Comparison of ENCODE assay signal across 8 mouse cellular contexts in genomic region chr11:95520456-95521072, GRCm38 (mm10). TPM values are rescaled to one million over a fixed set of nuclear protein-coding genes. Genes with fewer than 3 reads are reported as not detected.
A peak's percentile ranks its signal among the peaks of the same experiment; 100 is the strongest.
DNase-seq lines count a peak whose midpoint lies in the region; ATAC-seq and TF ChIP-seq lines count a peak whose summit lies in the region.

No protein-coding gene starts in this region.

- peaks cover 2% of the 10 kb centered on the region; the same call in 1 of the 2 replicates for H3K4me1 ChIP-seq in bone marrow macrophage, adult 2 months (ENCODE audit: control insufficient read depth, insufficient read depth, low read length)
- peaks cover 32% of the 10 kb centered on the region for H3K4me1 ChIP-seq in embryonic facial prominence, embryonic 15.5 days
- 0 out of 2 replicates have a peak, but pooled peaks cover 6% of the 10 kb centered on the region for H3K4me1 ChIP-seq in heart, embryonic 11.5 days (ENCODE audit: control insufficient read depth, insufficient read depth, low read length)
- H3K4me1 ChIP-seq in kidney, embryonic 16.5 days (ENCODE audit: insufficient read depth, low read length), result peaks cover 13% of the 10 kb centered on the region

- peak; percentile 95 for TF ChIP-seq CTCF in bone marrow macrophage, adult 2 months (IDR thresholded peaks at IDR 0.05; ENCODE audit: low read depth, low read length)

- H3K27ac ChIP-seq in bone marrow macrophage, adult 2 months (ENCODE audit: insufficient read depth, low read depth, low read length), result no peak overlapping the region
- H3K27ac ChIP-seq in embryonic facial prominence, embryonic 15.5 days (replicated peaks), result peak overlapping the region; percentile 25; the same call in 1 of the 2 replicates
- H3K27ac ChIP-seq in heart, embryonic 11.5 days (ENCODE audit: low read depth, low read length), result no peak overlapping the region
- no peak overlapping the region for H3K27ac ChIP-seq in kidney, embryonic 16.5 days (ENCODE audit: low read length)

- DNase-seq in B cell, adult 2 months, result peak; percentile 93 to 94
- peak; percentile 80 for DNase-seq in liver
- DNase-seq in monocyte, adult 2 months (ENCODE audit: low read depth in 1 of 2, low spot score in 2 of 2), result peak; percentile 45 to 75
- peak; percentile 68 to 83 for DNase-seq in spleen, postnatal 14 days (ENCODE audit: low spot score in 2 of 2)

- peak; percentile 78 for ATAC-seq in embryonic facial prominence, embryonic 15.5 days (ENCODE audit: insufficient number of reproducible peaks, low FRiP score, low TSS enrichment, low read depth)
- ATAC-seq in heart, embryonic 11.5 days (replicated peaks; ENCODE audit: insufficient number of reproducible peaks, low FRiP score, low TSS enrichment), result peak; percentile 44; the same call in 1 of the 2 replicates
- ATAC-seq in kidney, embryonic 16.5 days (ENCODE audit: low FRiP score, low TSS enrichment), result peak; percentile 37; the same call in 1 of the 2 replicates

- no peaks in the 10 kb centered on the region for H3K9me3 ChIP-seq in embryonic facial prominence, embryonic 15.5 days (replicated peaks)
- no peaks in the 10 kb centered on the region for H3K9me3 ChIP-seq in heart, embryonic 11.5 days (replicated peaks; ENCODE audit: control insufficient read depth, low read length)
- H3K9me3 ChIP-seq in kidney, embryonic 16.5 days (ENCODE audit: low read length), result no peaks in the 10 kb centered on the region

- peaks cover 3% of the 10 kb centered on the region; the same call in 1 of the 2 replicates for H3K27me3 ChIP-seq in embryonic facial prominence, embryonic 15.5 days
- peaks cover 23% of the 10 kb centered on the region for H3K27me3 ChIP-seq in heart, embryonic 11.5 days (ENCODE audit: control insufficient read depth, insufficient read depth, low read length)
- H3K27me3 ChIP-seq in kidney, embryonic 16.5 days (ENCODE audit: insufficient read depth, low read length), result peaks cover 9% of the 10 kb centered on the region

- 4% methylated on average over 27 of the region's 27 CpGs for WGBS in embryonic facial prominence, embryonic 15.5 days
- WGBS in heart, embryonic 11.5 days (ENCODE audit: insufficient replicate concordance), result 8% methylated on average over 27 of the region's 27 CpGs
- WGBS in kidney, embryonic 16.5 days, result 8% methylated on average over 27 of the region's 27 CpGs

- TF ChIP-seq POLR2A in bone marrow macrophage, adult 2 months (IDR thresholded peaks at IDR 0.05; ENCODE audit: borderline replicate concordance, low read depth, low read length), result no peak

- H3K9ac ChIP-seq in embryonic facial prominence, embryonic 15.5 days, result no peak overlapping the region
- no peak overlapping the region for H3K9ac ChIP-seq in heart, embryonic 11.5 days (ENCODE audit: low read depth, low read length)
- 0 out of 2 replicates have a peak overlapping the region, but pooled peaks have one; percentile 10 for H3K9ac ChIP-seq in kidney, embryonic 16.5 days (replicated peaks; ENCODE audit: low read length)

- H3K4me2 ChIP-seq in embryonic facial prominence, embryonic 15.5 days (replicated peaks), result peak overlapping the region; percentile 45
- peak overlapping the region; percentile 45 for H3K4me2 ChIP-seq in heart, embryonic 11.5 days
- H3K4me2 ChIP-seq in kidney, embryonic 16.5 days (replicated peaks; ENCODE audit: low read depth, low read length), result peak overlapping the region; percentile 53

- H3K4me3 ChIP-seq in bone marrow macrophage, adult 2 months (ENCODE audit: insufficient read depth, low read length), result peak overlapping the region; percentile 57
- peak overlapping the region; percentile 23 for H3K4me3 ChIP-seq in embryonic facial prominence, embryonic 15.5 days (replicated peaks)
- peak overlapping the region; percentile 11; the same call in 1 of the 2 replicates for H3K4me3 ChIP-seq in heart, embryonic 11.5 days (ENCODE audit: low read depth, low read length)
- peak overlapping the region; percentile 37 for H3K4me3 ChIP-seq in kidney, embryonic 16.5 days (ENCODE audit: low read length)

- H3K36me3 ChIP-seq in embryonic facial prominence, embryonic 15.5 days, result no peaks in the 10 kb centered on the region
- no peaks in the 10 kb centered on the region for H3K36me3 ChIP-seq in heart, embryonic 11.5 days (ENCODE audit: control insufficient read depth, insufficient read depth, low read length)
- H3K36me3 ChIP-seq in kidney, embryonic 16.5 days (ENCODE audit: insufficient read depth, low read length), result no peaks in the 10 kb centered on the region

RNA-seq across cellular contexts. Expression of gene Nxph3, which starts 6.2 kb away (rescaled TPM):
- polyA plus RNA-seq in bone marrow macrophage, adult 2 months (2012; ENCODE audit: insufficient read depth, insufficient read length, missing spikeins), result not detected in 2 replicates
- 1.2 and 1.8 TPM in 2 replicates for polyA plus RNA-seq in embryonic facial prominence, embryonic 15.5 days (2015; fragmentation: Nextera tagmentation; extraction: Ambion mirVana)
- polyA plus RNA-seq in heart, embryonic 11.5 days (2014; fragmentation: Nextera tagmentation; extraction: Ambion mirVana), result 0.24 and 0.39 TPM in 2 replicates
- polyA plus RNA-seq in kidney, embryonic 16.5 days (2015; fragmentation: Nextera tagmentation; extraction: Ambion mirVana), result 0.36 and 0.62 TPM in 2 replicates
